Mouse (Mus musculus) myocyte (in vitro differentiated cells): ENCODE measurements around the gene Ccdc86.

Experiments
- CEBPB ChIP-seq: IDR thresholded peaks from 2 replicates; pipeline ENCODE4 v1.6.1; 2011; ENCODE audit warnings: mild to moderate bottlenecking, moderate library complexity; ENCODE audit not compliant: poor library complexity, insufficient read depth, severe bottlenecking
- E2F4 ChIP-seq: IDR thresholded peaks from one replicate; pipeline ENCODE4 v1.6.1; 2011; ENCODE audit warnings: mild to moderate bottlenecking, control low read depth, moderate library complexity; ENCODE audit not compliant: insufficient read depth
- MAX ChIP-seq: IDR thresholded peaks from one replicate; pipeline ENCODE4 v1.6.1; 2011; ENCODE audit warnings: low read depth, mild to moderate bottlenecking, control low read depth
- MYOD1 ChIP-seq, 3 experiments: IDR thresholded peaks; one replicate each; pipeline ENCODE4 v1.6.1; 2011; ENCODE audit warnings: control low read depth in 2 of 3, low read depth in 2 of 3, mild to moderate bottlenecking in 2 of 3, moderate library complexity in 1 of 3; ENCODE audit not compliant: insufficient read length in 2 of 3, control insufficient read depth in 1 of 3
- MYOG ChIP-seq, 3 experiments: IDR thresholded peaks; one replicate each; pipeline ENCODE4 v1.6.1; 2011; ENCODE audit warnings: control low read depth in 2 of 3, low read depth in 2 of 3, mild to moderate bottlenecking in 2 of 3; ENCODE audit not compliant: insufficient read length in 2 of 3, control insufficient read depth in 1 of 3, insufficient read depth in 1 of 3
- POLR2A ChIP-seq: IDR thresholded peaks from one replicate; pipeline ENCODE4 v1.6.1; 2011; ENCODE audit warnings: low read depth, mild to moderate bottlenecking, control low read depth, moderate library complexity; ENCODE audit not compliant: insufficient read length
- POLR2AphosphoS2 ChIP-seq: IDR thresholded peaks from one replicate; pipeline ENCODE4 v1.6.1; 2011; ENCODE audit warnings: low read depth, control low read depth; ENCODE audit not compliant: insufficient read length
- REST ChIP-seq: IDR thresholded peaks from one replicate; pipeline ENCODE4 v1.6.1; 2011; ENCODE audit warnings: mild to moderate bottlenecking, control low read depth, moderate library complexity; ENCODE audit not compliant: insufficient read depth, insufficient read length
- TCF12 ChIP-seq: IDR thresholded peaks from one replicate; pipeline ENCODE4 v1.6.1; 2011; ENCODE audit warnings: mild to moderate bottlenecking, control low read depth; ENCODE audit not compliant: poor library complexity, insufficient read depth, severe bottlenecking
- TCF3 ChIP-seq: IDR thresholded peaks from one replicate; pipeline ENCODE4 v1.6.1; 2011; ENCODE audit warnings: low read depth, control low read depth; ENCODE audit not compliant: insufficient read length
- USF1 ChIP-seq: IDR thresholded peaks from one replicate; pipeline ENCODE4 v1.6.1; 2011; ENCODE audit warnings: low read depth, mild to moderate bottlenecking, control low read depth, moderate library complexity

DNA sequence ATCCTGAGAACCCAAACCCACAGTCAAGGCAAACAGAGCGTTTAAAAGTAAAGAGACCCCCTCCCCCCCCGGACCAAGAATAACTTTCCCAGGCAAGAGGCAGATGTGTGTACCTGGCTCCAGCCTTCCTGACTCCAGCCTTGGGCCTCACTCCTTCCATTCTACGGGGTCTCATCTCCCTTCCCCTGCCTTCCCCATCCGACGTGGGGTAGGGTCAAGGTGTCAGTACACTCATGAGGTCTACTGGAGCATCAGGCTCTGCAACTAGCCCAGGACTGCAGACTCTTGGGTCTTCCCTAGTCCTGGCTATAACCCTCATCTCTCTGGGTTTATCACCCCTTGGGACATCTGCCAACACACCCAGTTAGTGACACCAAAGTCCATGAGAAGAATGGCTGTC lies 31.1 kb upstream of the Ccdc86 start:
- TF ChIP-seq E2F4: no peak
- TF ChIP-seq MYOG (IDR thresholded peaks at IDR 0.05; ENCODE audit: control insufficient read depth in 1 of 3, insufficient read depth in 1 of 3, insufficient read length in 2 of 3, low read depth in 2 of 3): no peak
- no peak for TF ChIP-seq MYOD1 (IDR thresholded peaks at IDR 0.05; ENCODE audit: control insufficient read depth in 1 of 3, insufficient read length in 2 of 3, low read depth in 2 of 3)
- TF ChIP-seq MAX: no peak
- no peak for TF ChIP-seq USF1
- no peak for TF ChIP-seq POLR2A
- TF ChIP-seq TCF3: no peak
- no peak for TF ChIP-seq CEBPB
- no peak for TF ChIP-seq TCF12
- TF ChIP-seq POLR2AphosphoS2: no peak
- TF ChIP-seq REST: no peak
